Mouse (Mus musculus): ENCODE measurements around the gene Ptgds.

DNA sequence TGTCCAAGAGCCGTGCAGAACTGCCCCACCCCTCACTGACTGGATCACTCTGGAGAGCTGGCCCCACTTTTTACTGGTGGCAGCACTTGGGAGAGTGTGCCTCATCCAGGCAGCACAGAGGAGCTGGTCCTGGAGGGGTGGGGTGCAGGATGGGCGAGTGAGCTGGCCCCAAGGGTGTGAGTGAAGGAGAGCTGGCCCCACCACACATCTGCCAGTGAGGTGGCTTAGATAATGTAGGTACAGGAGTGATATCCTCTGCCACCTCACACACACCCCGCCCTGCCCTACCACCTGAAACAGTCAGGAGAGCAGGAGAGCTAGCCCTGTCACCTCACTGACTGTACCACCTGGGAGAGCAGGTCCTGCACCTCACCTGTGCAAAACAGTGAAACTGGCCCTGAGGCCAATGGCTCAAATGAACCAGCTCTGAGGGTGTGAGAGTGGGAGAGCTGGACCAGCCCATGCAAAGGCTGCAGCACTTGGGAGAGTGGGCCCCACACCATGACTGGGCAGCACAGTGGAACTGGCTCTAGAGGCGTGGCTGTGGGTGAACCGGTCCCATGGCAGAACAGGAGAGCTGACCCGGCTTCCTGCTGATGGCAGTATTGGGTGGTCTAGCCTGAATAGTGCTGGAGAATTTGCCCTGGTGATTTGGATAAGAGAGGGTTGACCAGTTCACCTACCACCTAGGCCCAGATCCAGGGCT, 18.3 kb upstream of the Ptgds start:
- TF ChIP-seq CTCF (IDR thresholded peaks at IDR 0.05): no peak
- TF ChIP-seq POLR2A (IDR thresholded peaks at IDR 0.05; ENCODE audit: insufficient read depth, low read depth, low read length): no peak
- TF ChIP-seq EP300 (IDR thresholded peaks at IDR 0.05; ENCODE audit: insufficient read depth, low read depth, low read length): no peak
